Mouse (Mus musculus) kidney, adult 2 months (tissue): ENCODE measurements around the gene Zfp462.

ENCODE experiments used
- CTCF ChIP-seq: fragments of 200-500 bp; conservative IDR thresholded peaks from 2 replicates; pipeline ENCODE4 v1.5.1; 2011; ENCODE audit warnings: low read depth, mild to moderate bottlenecking, control low read depth, low read length, moderate library complexity, mixed read lengths; ENCODE audit not compliant: insufficient read depth, insufficient read length
- POLR2A ChIP-seq: fragments of 200-500 bp; IDR thresholded peaks from one replicate; pipeline ENCODE4 v1.6.1; 2011; ENCODE audit warnings: low read depth, low read length, control low read depth

DNA sequence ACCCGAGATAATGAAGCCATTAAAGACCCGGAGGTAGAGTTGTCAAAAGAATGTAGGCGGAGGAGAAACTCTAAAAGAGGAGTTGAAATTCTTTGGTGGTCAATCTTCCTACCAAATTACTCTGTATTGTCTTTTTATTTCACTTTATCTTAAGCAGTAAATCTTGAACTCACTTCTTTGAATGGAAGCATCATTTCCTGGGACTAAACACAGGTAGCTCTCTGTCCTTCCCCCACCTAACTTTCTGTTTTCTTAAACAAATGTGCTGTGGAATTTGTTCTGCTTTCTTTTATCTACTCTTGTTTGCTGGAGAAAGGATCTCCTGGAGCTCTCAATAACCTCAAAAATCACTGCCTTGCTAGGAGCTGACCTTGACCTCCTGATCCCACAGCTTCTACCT is 42.4 kb downstream of the Zfp462 start:
- TF ChIP-seq CTCF (no peak), POLR2A (no peak)
